Mouse (Mus musculus) thymus, postnatal 14 days (tissue): ENCODE results near the gene Hbb-y.
"Not testable (repeated sequence)": the region's sequence is repeated elsewhere in the genome, so short reads cannot be mapped to it uniquely, and the experiment has no call there.

Source experiments
- DNase-seq: peaks from one replicate; pipeline ENCODE4 v3.0.0; 2021

Gene Hbb-y

DNA sequence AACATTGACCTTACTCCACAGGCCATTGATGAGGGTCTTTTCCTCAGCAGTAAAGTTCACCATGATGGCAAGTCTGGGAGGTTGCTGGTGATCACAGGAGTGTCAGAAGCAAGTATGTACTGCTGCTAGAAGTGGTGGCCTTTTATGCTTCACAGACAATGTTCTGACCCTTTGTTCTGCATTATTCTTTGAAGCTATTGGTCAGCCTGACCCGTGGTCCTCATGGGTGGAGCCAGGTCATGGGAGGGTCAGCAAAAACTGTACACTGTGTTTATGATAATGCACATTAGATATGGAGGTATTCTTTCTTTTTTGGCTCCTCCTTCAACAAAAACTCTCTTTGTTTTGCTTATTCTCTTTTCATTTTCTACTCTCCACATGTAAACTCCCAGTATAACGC lies at the start of gene Hbb-y:
Gene Hbb-y (minus strand): TSS at position 127 of the 400 bp plus-strand sequence.
- DNase-seq = no peak

GRCm38 (mm10) chr7:103894385-103894784 lies 41.4 kb upstream of the Hbb-y start, which contains the start of gene Olfr64:
Olfr64 (minus strand) TSS chr7:103894485.
- DNase-seq = no peak

GRCm38 (mm10) chr7:103886152-103886551 lies 33.1 kb upstream of the Hbb-y start, which contains the start of gene Olfr66:
Olfr66 (minus strand) TSS chr7:103886252.
- DNase-seq = no peak

DNA sequence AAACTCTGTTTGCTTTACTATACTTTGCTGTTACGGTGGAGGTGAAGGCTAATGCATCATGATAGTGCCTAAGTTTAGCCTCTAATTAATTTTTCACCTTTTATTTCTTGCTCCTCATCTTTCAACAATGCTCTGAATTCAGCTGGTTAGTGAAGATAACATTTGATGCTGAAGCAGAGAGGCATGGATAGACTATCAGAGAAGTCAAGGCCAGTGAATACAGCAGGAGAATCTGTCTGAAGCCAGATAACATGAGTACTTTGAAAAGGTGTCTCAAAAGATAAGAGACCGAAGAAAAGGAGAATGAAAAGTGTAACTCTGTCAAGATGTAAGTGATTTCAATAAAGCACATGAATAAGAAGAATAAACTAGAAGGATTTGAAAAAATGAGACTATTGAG lies 24.1 kb upstream of the Hbb-y start:
- DNase-seq = no peak

- DNase-seq = no peak
Measured at GRCm38 (mm10) chr7:103874451-103874850, 21.4 kb upstream of the Hbb-y start.

- DNase-seq = no peak
Measured at GRCm38 (mm10) chr7:103873064-103873463, 20.0 kb upstream of the Hbb-y start.

DNA sequence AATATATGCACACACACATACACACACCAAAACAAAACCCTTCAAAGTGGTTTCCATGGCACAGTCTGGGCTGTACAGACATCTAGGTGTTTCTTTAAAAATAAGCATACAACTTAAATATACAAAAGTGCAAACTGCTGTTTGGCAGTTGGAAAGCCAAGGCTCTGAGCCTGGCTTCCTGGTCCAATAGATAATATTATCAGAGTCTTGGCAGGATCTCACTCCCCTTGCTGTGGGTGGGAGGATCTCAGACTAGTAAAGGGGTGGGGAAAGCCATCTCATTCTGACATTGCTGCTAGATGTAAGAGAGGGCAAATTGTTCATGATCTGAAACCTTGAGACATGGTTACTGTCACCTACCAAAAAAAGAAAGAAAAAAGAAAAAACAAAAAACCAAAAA lies 17.7 kb upstream of the Hbb-y start:
- no peak for DNase-seq

- DNase-seq = no peak
Measured at GRCm38 (mm10) chr7:103865716-103866115, 12.7 kb upstream of the Hbb-y start.

- DNase-seq = no peak
Measured at GRCm38 (mm10) chr7:103861531-103861930, 8.5 kb upstream of the Hbb-y start.

DNA sequence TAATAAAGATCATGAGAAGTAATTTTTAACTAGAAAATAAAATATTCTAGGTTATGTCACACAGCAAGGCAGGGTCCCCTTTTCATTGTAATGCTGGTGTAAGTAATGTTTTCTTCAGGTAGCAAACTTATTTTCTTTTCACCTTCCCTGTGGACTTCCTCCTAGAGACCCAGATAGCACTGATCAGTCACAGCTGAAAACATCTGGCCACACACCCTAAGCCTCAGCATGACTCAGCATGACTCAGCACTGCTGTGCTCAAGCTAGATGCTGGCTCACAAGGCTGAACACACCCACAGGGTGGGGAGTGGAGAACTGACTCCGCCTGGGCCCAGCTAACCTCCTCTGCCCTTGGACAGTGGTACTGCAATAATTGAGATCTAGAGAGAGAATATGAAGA lies 7.8 kb upstream of the Hbb-y start:
- no peak for DNase-seq

- no peak for DNase-seq
Measured at GRCm38 (mm10) chr7:103859076-103859475, 6.1 kb upstream of the Hbb-y start.

GRCm38 (mm10) chr7:103854669-103855068 lies 1.7 kb upstream of the Hbb-y start:
- no peak for DNase-seq

GRCm38 (mm10) chr7:103844525-103845325 lies 8.3 kb downstream of the Hbb-y start:
- DNase-seq = no peak

- no peak for DNase-seq
Measured at GRCm38 (mm10) chr7:103843034-103843433, 10.0 kb downstream of the Hbb-y start, which contains the start of gene Hbb-bh1. Hbb-bh1 (minus strand) TSS chr7:103843164.

- DNase-seq = no peak
Measured at GRCm38 (mm10) chr7:103840268-103840667, 12.7 kb downstream of the Hbb-y start, which contains the start of gene Hbb-bh2. Hbb-bh2 (minus strand) TSS chr7:103840520.

- no peak for DNase-seq
Measured at GRCm38 (mm10) chr7:103827808-103828207, 25.2 kb downstream of the Hbb-y start, which contains the start of gene Hbb-bs. Hbb-bs (minus strand) TSS chr7:103828096.

DNA sequence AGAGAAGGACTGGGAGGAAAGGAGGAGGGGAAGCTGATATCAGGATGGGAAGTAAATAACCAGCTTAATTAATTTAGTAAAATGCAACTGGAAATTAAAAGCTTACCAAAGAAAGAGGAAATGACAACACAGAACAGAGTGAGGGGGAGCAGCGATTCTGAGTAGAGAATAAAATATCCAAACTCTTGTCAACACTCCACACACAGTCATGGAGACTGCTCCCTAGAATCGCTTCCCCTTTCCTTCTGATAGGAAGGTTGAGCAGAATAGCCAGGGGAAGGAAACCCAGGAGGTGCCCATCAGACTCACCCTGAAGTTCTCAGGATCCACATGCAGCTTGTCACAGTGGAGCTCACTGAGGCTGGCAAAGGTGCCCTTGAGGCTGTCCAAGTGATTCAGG lies 25.9 kb downstream of the Hbb-y start:
- DNase-seq = not testable (repeated sequence)

GRCm38 (mm10) chr7:103826255-103826887 lies 26.6 kb downstream of the Hbb-y start:
- no peak for DNase-seq

- no peak for DNase-seq
Measured at GRCm38 (mm10) chr7:103825536-103826254, 27.3 kb downstream of the Hbb-y start.

- no peak for DNase-seq
Measured at GRCm38 (mm10) chr7:103824597-103824996, 28.4 kb downstream of the Hbb-y start.

DNA sequence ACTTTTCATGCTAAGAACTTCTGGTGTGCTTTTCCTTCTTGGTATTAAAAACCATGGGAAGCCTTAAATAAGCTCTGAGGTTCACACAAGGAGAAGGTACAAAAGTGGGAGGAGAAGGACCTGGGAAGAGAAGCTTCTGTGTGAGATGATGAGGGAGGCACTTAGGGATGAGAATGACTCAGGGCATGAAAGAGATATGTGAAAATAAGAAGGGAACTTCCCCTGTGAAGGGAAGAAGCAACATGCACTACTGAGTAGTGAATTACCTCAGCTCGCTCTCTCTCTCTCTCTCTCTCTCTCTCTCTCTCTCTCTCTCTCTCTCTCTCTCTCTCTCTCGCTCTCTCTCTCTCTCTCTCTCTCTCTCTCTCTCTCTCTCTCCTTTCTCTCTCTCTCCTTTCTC lies 37.9 kb downstream of the Hbb-y start:
- DNase-seq = not testable (repeated sequence)

GRCm38 (mm10) chr7:103813766-103814165 lies 39.2 kb downstream of the Hbb-y start, which contains the start of gene Hbb-bt:
Hbb-bt (minus strand) TSS chr7:103813996.
- no peak for DNase-seq

DNA sequence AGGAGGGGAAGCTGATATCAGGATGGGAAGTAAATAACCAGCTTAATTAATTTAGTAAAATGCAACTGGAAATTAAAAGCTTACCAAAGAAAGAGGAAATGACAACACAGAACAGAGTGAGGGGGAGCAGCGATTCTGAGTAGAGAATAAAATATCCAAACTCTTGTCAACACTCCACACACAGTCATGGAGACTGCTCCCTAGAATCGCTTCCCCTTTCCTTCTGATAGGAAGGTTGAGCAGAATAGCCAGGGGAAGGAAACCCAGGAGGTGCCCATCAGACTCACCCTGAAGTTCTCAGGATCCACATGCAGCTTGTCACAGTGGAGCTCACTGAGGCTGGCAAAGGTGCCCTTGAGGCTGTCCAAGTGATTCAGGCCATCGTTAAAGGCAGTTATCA lies 39.9 kb downstream of the Hbb-y start:
- DNase-seq = not testable (repeated sequence)
